Mouse (Mus musculus): ENCODE measurements around the gene Zfyve26.

DNA sequence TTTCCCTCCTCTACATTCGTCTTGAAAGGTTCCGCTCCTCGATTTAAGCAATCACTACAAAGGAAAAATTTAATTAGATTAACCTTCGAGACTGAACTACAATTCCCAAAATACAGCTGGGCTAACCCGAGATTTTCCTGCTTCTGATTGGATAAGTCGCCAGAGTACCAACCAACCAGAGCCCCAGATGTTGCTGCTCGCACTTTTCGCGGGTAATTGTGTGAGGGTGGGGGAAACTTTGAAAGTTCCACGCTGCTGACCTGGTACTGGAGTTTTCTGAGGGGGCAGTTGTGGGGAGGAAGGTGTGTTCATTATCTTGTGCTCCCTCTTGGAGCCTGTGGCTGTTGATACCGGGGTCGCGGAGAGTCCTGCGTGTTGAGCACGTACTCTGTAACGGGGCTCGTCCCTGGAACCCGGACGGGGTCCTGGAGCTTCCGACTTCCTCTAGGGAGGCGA, 1.0 kb upstream of the Zfyve26 start, which contains the start of gene Rad51b:
- no peak for TF ChIP-seq CTCF (IDR thresholded peaks at IDR 0.05; ENCODE audit: extremely low read depth, insufficient read depth, insufficient read length, insufficient replicate concordance)
- no peak for TF ChIP-seq POLR2A (IDR thresholded peaks at IDR 0.05; ENCODE audit: low read depth, low read length)

Data from spleen, adult 2 months (tissue).